Mouse (Mus musculus): ENCODE results near the gene Olfr768. TPM values are rescaled to one million over a fixed set of nuclear protein-coding genes. Genes with fewer than 3 reads are reported as not detected.
"Not testable (repeated sequence)": the region's sequence is repeated elsewhere in the genome, so short reads cannot be mapped to it uniquely, and the experiment has no call there.

Olfr768 gene
- polyA plus RNA-seq (2014; fragmentation: Nextera tagmentation; extraction: Ambion mirVana) = not detected in 2 replicates

GRCm38 (mm10) chr10:129099275-129099674, at the start of gene Olfr768:
TSS of gene Olfr768 (minus strand) at chr10:129099375.
- H3K4me2 ChIP-seq (ENCODE audit: low read depth, low read length, severe bottlenecking) = no peak within 1 kb of the TSS
- no peak within 1 kb of the TSS for H3K4me3 ChIP-seq (ENCODE audit: low read depth, low read length)
- H3K27ac ChIP-seq (ENCODE audit: low read depth, low read length) = no peak within 1 kb of the TSS
- H3K27me3 ChIP-seq (ENCODE audit: control insufficient read depth, insufficient read depth, low read length) = no peaks in the 10 kb centered on the region
- no peak within 1 kb of the TSS for H3K9ac ChIP-seq (ENCODE audit: low read length)
- no peaks in the 10 kb centered on the region for H3K36me3 ChIP-seq (ENCODE audit: control insufficient read depth, insufficient read depth, low read length)
- DNase-seq (ENCODE audit: low spot score) (no peak), ATAC-seq (replicated peaks; ENCODE audit: low FRiP score) (no peak)
- H3K9me3 ChIP-seq (ENCODE audit: control insufficient read depth, low read length) = no peaks in the 10 kb centered on the region
- WGBS = 88% methylated on average over 1 of the region's 1 CpGs
- no peaks in the 10 kb centered on the region for H3K4me1 ChIP-seq (replicated peaks; ENCODE audit: control insufficient read depth, insufficient read depth, low read length)

- Histone ChIP-seq H3K4me3 (ENCODE audit: low read depth, low read length) (no peak within 1 kb of the TSS), H3K9me3 (ENCODE audit: control insufficient read depth, low read length) (no peaks in the 10 kb centered on the region), H3K27me3 (ENCODE audit: control insufficient read depth, insufficient read depth, low read length) (no peaks in the 10 kb centered on the region), H3K4me1 (replicated peaks; ENCODE audit: control insufficient read depth, insufficient read depth, low read length) (no peaks in the 10 kb centered on the region), H3K4me2 (ENCODE audit: low read depth, low read length, severe bottlenecking) (no peak within 1 kb of the TSS), H3K36me3 (ENCODE audit: control insufficient read depth, insufficient read depth, low read length) (no peaks in the 10 kb centered on the region), H3K9ac (ENCODE audit: low read length) (no peak within 1 kb of the TSS), H3K27ac (ENCODE audit: low read depth, low read length) (no peak within 1 kb of the TSS)
- 87% methylated on average over 2 of the region's 2 CpGs for WGBS
- DNase-seq (ENCODE audit: low spot score) (no peak), ATAC-seq (replicated peaks; ENCODE audit: low FRiP score) (no peak)
Observed at GRCm38 (mm10) chr10:129138898-129139297, 39.7 kb upstream of the Olfr768 start, which contains the start of gene Olfr770. TSS of gene Olfr770 (minus strand) at chr10:129138998.

DNA sequence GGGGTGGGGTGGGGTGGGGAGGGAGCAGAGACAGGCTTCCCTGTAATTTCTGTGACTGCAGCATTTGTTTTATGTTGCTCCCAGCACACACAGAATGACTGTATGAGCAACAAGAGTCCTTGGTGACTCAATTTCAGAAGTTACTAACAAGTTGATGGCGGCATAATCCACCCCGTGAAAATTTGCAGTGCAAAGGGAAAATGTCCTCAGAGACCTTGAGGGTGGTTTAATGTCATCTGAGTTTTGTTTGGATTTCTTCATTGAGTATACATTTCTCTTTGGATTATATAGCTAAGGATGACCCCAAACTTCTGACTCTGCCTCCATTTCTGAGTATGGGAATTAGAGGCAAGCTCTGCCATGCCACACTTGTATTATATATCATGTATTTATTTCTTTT, 18.6 kb upstream of the Olfr768 start, which contains the start of gene Olfr769:
Olfr769 (minus strand) TSS at position 101 of the 400 bp plus-strand sequence.
- 90% methylated on average over 2 of the region's 2 CpGs for WGBS
- H3K36me3 ChIP-seq (ENCODE audit: control insufficient read depth, insufficient read depth, low read length) = no peaks in the 10 kb centered on the region
- no peak within 1 kb of the TSS for H3K27ac ChIP-seq (ENCODE audit: low read depth, low read length)
- no peak for ATAC-seq (replicated peaks; ENCODE audit: low FRiP score)
- no peak within 1 kb of the TSS for H3K4me2 ChIP-seq (ENCODE audit: low read depth, low read length, severe bottlenecking)
- H3K9ac ChIP-seq (ENCODE audit: low read length) = no peak within 1 kb of the TSS
- no peaks in the 10 kb centered on the region for H3K4me1 ChIP-seq (replicated peaks; ENCODE audit: control insufficient read depth, insufficient read depth, low read length)
- no peak for DNase-seq (ENCODE audit: low spot score)
- H3K9me3 ChIP-seq (ENCODE audit: control insufficient read depth, low read length) = no peaks in the 10 kb centered on the region
- H3K27me3 ChIP-seq (ENCODE audit: control insufficient read depth, insufficient read depth, low read length) = no peaks in the 10 kb centered on the region
- H3K4me3 ChIP-seq (ENCODE audit: low read depth, low read length) = no peak within 1 kb of the TSS

- H3K27ac ChIP-seq (ENCODE audit: low read depth, low read length) = no peak overlapping the region
- no peaks in the 10 kb centered on the region for H3K27me3 ChIP-seq (ENCODE audit: control insufficient read depth, insufficient read depth, low read length)
- WGBS = 95% methylated on average over 3 of the region's 3 CpGs
- ATAC-seq (replicated peaks; ENCODE audit: low FRiP score) = no peak
- DNase-seq (ENCODE audit: low spot score) = no peak
- H3K4me3 ChIP-seq (ENCODE audit: low read depth, low read length) = no peak overlapping the region
- H3K9ac ChIP-seq (ENCODE audit: low read length) = no peak overlapping the region
- H3K36me3 ChIP-seq (ENCODE audit: control insufficient read depth, insufficient read depth, low read length) = no peaks in the 10 kb centered on the region
- no peak overlapping the region for H3K4me2 ChIP-seq (ENCODE audit: low read depth, low read length, severe bottlenecking)
- no peaks in the 10 kb centered on the region for H3K4me1 ChIP-seq (replicated peaks; ENCODE audit: control insufficient read depth, insufficient read depth, low read length)
- H3K9me3 ChIP-seq (ENCODE audit: control insufficient read depth, low read length) = no peaks in the 10 kb centered on the region
Observed at GRCm38 (mm10) chr10:129115146-129115545, 16.0 kb upstream of the Olfr768 start.

- WGBS = 41% methylated on average over 3 of the region's 3 CpGs
- H3K4me2 ChIP-seq (ENCODE audit: low read depth, low read length, severe bottlenecking) = no peak overlapping the region
- H3K4me1 ChIP-seq (replicated peaks; ENCODE audit: control insufficient read depth, insufficient read depth, low read length) = no peaks in the 10 kb centered on the region
- H3K27me3 ChIP-seq (ENCODE audit: control insufficient read depth, insufficient read depth, low read length) = no peaks in the 10 kb centered on the region
- no peaks in the 10 kb centered on the region for H3K9me3 ChIP-seq (ENCODE audit: control insufficient read depth, low read length)
- H3K4me3 ChIP-seq (ENCODE audit: low read depth, low read length) = no peak overlapping the region
- H3K27ac ChIP-seq (ENCODE audit: low read depth, low read length) = no peak overlapping the region
- DNase-seq (ENCODE audit: low spot score) = no peak
- no peak for ATAC-seq (replicated peaks; ENCODE audit: low FRiP score)
- H3K36me3 ChIP-seq (ENCODE audit: control insufficient read depth, insufficient read depth, low read length) = no peaks in the 10 kb centered on the region
- H3K9ac ChIP-seq (ENCODE audit: low read length) = no peak overlapping the region
Observed at GRCm38 (mm10) chr10:129101231-129101630, 2.1 kb upstream of the Olfr768 start.

GRCm38 (mm10) chr10:129082810-129083209, 16.4 kb downstream of the Olfr768 start, which contains the start of gene Olfr767:
TSS of gene Olfr767 (minus strand) at chr10:129082910.
- not testable (repeated sequence) for H3K9me3 ChIP-seq (ENCODE audit: control insufficient read depth, low read length); H3K4me1 ChIP-seq (replicated peaks; ENCODE audit: control insufficient read depth, insufficient read depth, low read length); H3K36me3 ChIP-seq (ENCODE audit: control insufficient read depth, insufficient read depth, low read length); DNase-seq (ENCODE audit: low spot score); H3K27me3 ChIP-seq (ENCODE audit: control insufficient read depth, insufficient read depth, low read length); H3K4me3 ChIP-seq (ENCODE audit: low read depth, low read length); H3K4me2 ChIP-seq (ENCODE audit: low read depth, low read length, severe bottlenecking); H3K27ac ChIP-seq (ENCODE audit: low read depth, low read length); ATAC-seq (replicated peaks; ENCODE audit: low FRiP score); H3K9ac ChIP-seq (ENCODE audit: low read length)

DNA sequence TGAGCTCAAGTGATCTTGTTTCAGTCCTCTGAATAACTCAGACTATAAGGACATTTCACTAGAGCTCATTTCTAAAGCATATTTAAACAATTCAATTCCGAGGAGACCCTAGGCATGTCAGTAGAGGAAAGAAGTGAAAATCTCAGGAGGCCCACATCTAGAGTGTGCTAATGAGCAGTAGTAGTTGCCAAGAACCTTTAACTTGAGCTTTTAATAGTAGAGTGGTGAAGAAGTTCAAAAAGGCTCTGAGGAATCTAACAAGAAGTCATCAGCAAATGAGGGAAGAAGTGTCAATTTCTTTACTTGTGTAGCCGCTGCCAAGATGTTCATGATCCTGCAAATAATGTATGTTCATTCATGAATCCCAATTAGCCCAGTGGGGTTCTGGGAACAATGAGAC, 30.3 kb downstream of the Olfr768 start, which contains the start of gene Olfr766-ps1:
Olfr766-ps1 (minus strand) TSS at position 101 of the 400 bp plus-strand sequence.
- Histone ChIP-seq H3K4me2 (ENCODE audit: low read depth, low read length, severe bottlenecking) (no peak within 1 kb of the TSS), H3K9me3 (ENCODE audit: control insufficient read depth, low read length) (no peaks in the 10 kb centered on the region), H3K4me1 (replicated peaks; ENCODE audit: control insufficient read depth, insufficient read depth, low read length) (no peaks in the 10 kb centered on the region), H3K36me3 (ENCODE audit: control insufficient read depth, insufficient read depth, low read length) (no peaks in the 10 kb centered on the region), H3K27me3 (ENCODE audit: control insufficient read depth, insufficient read depth, low read length) (no peaks in the 10 kb centered on the region), H3K27ac (ENCODE audit: low read depth, low read length) (no peak within 1 kb of the TSS), H3K4me3 (ENCODE audit: low read depth, low read length) (no peak within 1 kb of the TSS), H3K9ac (ENCODE audit: low read length) (no peak within 1 kb of the TSS)
- WGBS = 82% methylated on average over 2 of the region's 2 CpGs
- no peak for ATAC-seq (replicated peaks; ENCODE audit: low FRiP score)
- DNase-seq (ENCODE audit: low spot score) = no peak

DNA sequence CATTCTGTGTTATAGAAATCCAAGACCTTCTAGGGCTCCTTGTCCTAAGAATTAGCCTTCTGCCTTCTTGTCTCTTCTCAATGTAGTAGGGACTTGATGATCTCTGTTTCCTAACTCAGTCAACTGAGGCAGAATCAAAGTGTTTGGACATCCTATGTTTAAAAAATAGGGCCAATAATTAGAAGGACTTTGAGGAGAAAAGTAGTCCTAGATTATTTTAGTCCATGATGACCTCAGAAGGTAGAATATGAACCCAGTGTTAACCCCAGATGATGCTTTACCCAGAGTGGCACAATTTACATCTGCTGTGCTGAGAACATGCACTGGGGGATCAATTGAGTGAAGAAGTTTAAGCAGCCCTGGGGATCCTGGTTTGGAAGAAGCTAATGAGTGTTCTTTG, 49.3 kb downstream of the Olfr768 start, which contains the start of gene Olfr765:
Olfr765 (minus strand) TSS at position 101 of the 400 bp plus-strand sequence.
- H3K4me2 ChIP-seq (ENCODE audit: low read depth, low read length, severe bottlenecking); H3K36me3 ChIP-seq (ENCODE audit: control insufficient read depth, insufficient read depth, low read length); ATAC-seq (replicated peaks; ENCODE audit: low FRiP score); H3K27ac ChIP-seq (ENCODE audit: low read depth, low read length); H3K4me1 ChIP-seq (replicated peaks; ENCODE audit: control insufficient read depth, insufficient read depth, low read length); H3K27me3 ChIP-seq (ENCODE audit: control insufficient read depth, insufficient read depth, low read length); H3K9me3 ChIP-seq (ENCODE audit: control insufficient read depth, low read length); H3K4me3 ChIP-seq (ENCODE audit: low read depth, low read length); DNase-seq (ENCODE audit: low spot score); H3K9ac ChIP-seq (ENCODE audit: low read length): not testable (repeated sequence)

Measured in forebrain, embryonic 11.5 days (tissue).